Mouse (Mus musculus): ENCODE data around the gene Fbxl21.

The Fbxl21 gene

GRCm38 (mm10) chr13:56522081-56522820 lies at the start of gene Fbxl21:
Fbxl21 (plus strand) TSS chr13:56522472.
- peak; percentile 86 for DNase-seq (ENCODE audit: low spot score in 2 of 2)

GRCm38 (mm10) chr13:56472661-56473060 lies 49.6 kb upstream of the Fbxl21 start:
- no peak for DNase-seq (ENCODE audit: low spot score in 2 of 2)

- no peak for DNase-seq (ENCODE audit: low spot score in 2 of 2)
Measured at GRCm38 (mm10) chr13:56475363-56475762, 46.9 kb upstream of the Fbxl21 start.

- no peak for DNase-seq (ENCODE audit: low spot score in 2 of 2)
Measured at GRCm38 (mm10) chr13:56476790-56477189, 45.5 kb upstream of the Fbxl21 start.

- peak; percentile 43 to 44 for DNase-seq (ENCODE audit: low spot score in 2 of 2)
Measured at GRCm38 (mm10) chr13:56477271-56477670, 45.0 kb upstream of the Fbxl21 start.

GRCm38 (mm10) chr13:56478027-56478426 lies 44.2 kb upstream of the Fbxl21 start:
- DNase-seq (ENCODE audit: low spot score in 2 of 2), result no peak

GRCm38 (mm10) chr13:56482146-56482545 lies 40.1 kb upstream of the Fbxl21 start, which contains the start of gene Il9:
Il9 (minus strand) TSS chr13:56482246.
- DNase-seq (ENCODE audit: low spot score in 2 of 2), result no peak

- no peak for DNase-seq (ENCODE audit: low spot score in 2 of 2)
Measured at GRCm38 (mm10) chr13:56488012-56488411, 34.3 kb upstream of the Fbxl21 start.

GRCm38 (mm10) chr13:56494440-56494839 lies 27.8 kb upstream of the Fbxl21 start:
- DNase-seq (ENCODE audit: low spot score in 2 of 2), result no peak

GRCm38 (mm10) chr13:56500132-56500531 lies 22.1 kb upstream of the Fbxl21 start:
- DNase-seq (ENCODE audit: low spot score in 2 of 2), result no peak

GRCm38 (mm10) chr13:56500636-56501035 lies 21.6 kb upstream of the Fbxl21 start:
- DNase-seq (ENCODE audit: low spot score in 2 of 2), result no peak

GRCm38 (mm10) chr13:56501866-56502420 lies 20.3 kb upstream of the Fbxl21 start:
- DNase-seq (ENCODE audit: low spot score in 2 of 2), result no peak

- DNase-seq (ENCODE audit: low spot score in 2 of 2), result no peak
Measured at GRCm38 (mm10) chr13:56506871-56507496, 15.3 kb upstream of the Fbxl21 start.

- no peak for DNase-seq (ENCODE audit: low spot score in 2 of 2)
Measured at GRCm38 (mm10) chr13:56509796-56510195, 12.5 kb upstream of the Fbxl21 start.

GRCm38 (mm10) chr13:56513595-56513994 lies 8.7 kb upstream of the Fbxl21 start:
- DNase-seq (ENCODE audit: low spot score in 2 of 2), result no peak

GRCm38 (mm10) chr13:56516311-56516710 lies 6.0 kb upstream of the Fbxl21 start:
- DNase-seq (ENCODE audit: low spot score in 2 of 2), result no peak

GRCm38 (mm10) chr13:56516816-56517215 lies 5.5 kb upstream of the Fbxl21 start:
- no peak for DNase-seq (ENCODE audit: low spot score in 2 of 2)

- DNase-seq (ENCODE audit: low spot score in 2 of 2), result no peak
Measured at GRCm38 (mm10) chr13:56522821-56523167, 522 bp downstream of the Fbxl21 start.

- no peak for DNase-seq (ENCODE audit: low spot score in 2 of 2)
Measured at GRCm38 (mm10) chr13:56526871-56527270, 4.6 kb downstream of the Fbxl21 start.

- no peak for DNase-seq (ENCODE audit: low spot score in 2 of 2)
Measured at GRCm38 (mm10) chr13:56527846-56528245, 5.6 kb downstream of the Fbxl21 start.

- DNase-seq (ENCODE audit: low spot score in 2 of 2), result no peak
Measured at GRCm38 (mm10) chr13:56528281-56528680, 6.0 kb downstream of the Fbxl21 start.

- no peak for DNase-seq (ENCODE audit: low spot score in 2 of 2)
Measured at GRCm38 (mm10) chr13:56529031-56529430, 6.8 kb downstream of the Fbxl21 start.

- DNase-seq (ENCODE audit: low spot score in 2 of 2), result no peak
Measured at GRCm38 (mm10) chr13:56529685-56530084, 7.4 kb downstream of the Fbxl21 start.
